Mouse (Mus musculus) myocyte (in vitro differentiated cells): Measurements from ENCODE around the gene Usp48.

ENCODE experiments used
- CEBPB ChIP-seq: IDR thresholded peaks from 2 replicates; pipeline ENCODE4 v1.6.1; 2011; ENCODE audit warnings: mild to moderate bottlenecking, moderate library complexity; ENCODE audit not compliant: poor library complexity, insufficient read depth, severe bottlenecking
- MAX ChIP-seq: IDR thresholded peaks from one replicate; pipeline ENCODE4 v1.6.1; 2011; ENCODE audit warnings: low read depth, mild to moderate bottlenecking, control low read depth
- MYOD1 ChIP-seq, 3 experiments: IDR thresholded peaks; one replicate each; pipeline ENCODE4 v1.6.1; 2011; ENCODE audit warnings: control low read depth in 2 of 3, low read depth in 2 of 3, mild to moderate bottlenecking in 2 of 3, moderate library complexity in 1 of 3; ENCODE audit not compliant: insufficient read length in 2 of 3, control insufficient read depth in 1 of 3
- MYOG ChIP-seq, 3 experiments: IDR thresholded peaks; one replicate each; pipeline ENCODE4 v1.6.1; 2011; ENCODE audit warnings: control low read depth in 2 of 3, low read depth in 2 of 3, mild to moderate bottlenecking in 2 of 3; ENCODE audit not compliant: insufficient read length in 2 of 3, control insufficient read depth in 1 of 3, insufficient read depth in 1 of 3
- POLR2A ChIP-seq: IDR thresholded peaks from one replicate; pipeline ENCODE4 v1.6.1; 2011; ENCODE audit warnings: low read depth, mild to moderate bottlenecking, control low read depth, moderate library complexity; ENCODE audit not compliant: insufficient read length
- POLR2AphosphoS2 ChIP-seq: IDR thresholded peaks from one replicate; pipeline ENCODE4 v1.6.1; 2011; ENCODE audit warnings: low read depth, control low read depth; ENCODE audit not compliant: insufficient read length
- SRF ChIP-seq: IDR thresholded peaks from one replicate; pipeline ENCODE4 v1.6.1; 2011; ENCODE audit warnings: low read depth; ENCODE audit not compliant: control insufficient read depth, insufficient read length
- TCF12 ChIP-seq: IDR thresholded peaks from one replicate; pipeline ENCODE4 v1.6.1; 2011; ENCODE audit warnings: mild to moderate bottlenecking, control low read depth; ENCODE audit not compliant: poor library complexity, insufficient read depth, severe bottlenecking
- TCF3 ChIP-seq: IDR thresholded peaks from one replicate; pipeline ENCODE4 v1.6.1; 2011; ENCODE audit warnings: low read depth, control low read depth; ENCODE audit not compliant: insufficient read length
- USF1 ChIP-seq: IDR thresholded peaks from one replicate; pipeline ENCODE4 v1.6.1; 2011; ENCODE audit warnings: low read depth, mild to moderate bottlenecking, control low read depth, moderate library complexity

- TF ChIP-seq POLR2AphosphoS2 (no peak), TCF12 (no peak), CEBPB (no peak), TCF3 (no peak), POLR2A (no peak), USF1 (no peak), MYOG (IDR thresholded peaks at IDR 0.05; ENCODE audit: control insufficient read depth in 1 of 3, insufficient read depth in 1 of 3, insufficient read length in 2 of 3, low read depth in 2 of 3) (no peak), MAX (no peak), SRF (no peak), MYOD1 (IDR thresholded peaks at IDR 0.05; ENCODE audit: control insufficient read depth in 1 of 3, insufficient read length in 2 of 3, low read depth in 2 of 3) (no peak)
These were observed 15.2 kb upstream of the Usp48 start for GRCm38 (mm10) chr4:137578181-137578845.
